Mouse (Mus musculus): ENCODE measurements at regions not wholly inside any gene's neighbourhood (a gene's known extent, or its start where the extent isn't known, plus 50 kb on each side); places are given as distances from the start of the nearest gene placed in this dataset.
A peak's percentile ranks its signal among the peaks of the same experiment; 100 is the strongest.

GRCm38 (mm10) chr13:82371579-82371978, 588.7 kb downstream of the Cetn3 start:
- Histone ChIP-seq H3K9ac (no peak overlapping the region), H3K27me3 (no peaks in the 10 kb centered on the region), H3K4me3 (no peak overlapping the region), H3K27ac (no peak overlapping the region), H3K4me1 (no peaks in the 10 kb centered on the region), H3K36me3 (no peaks in the 10 kb centered on the region), H3K4me2 (no peak overlapping the region), H3K9me3 (no peaks in the 10 kb centered on the region)
- 84% methylated on average over 2 of the region's 2 CpGs for WGBS
- ATAC-seq (ENCODE audit: insufficient number of reproducible peaks, low FRiP score, low TSS enrichment, low read depth), result no peak

- Histone ChIP-seq H3K4me1 (no peaks in the 10 kb centered on the region), H3K4me2 (no peak overlapping the region), H3K4me3 (no peak overlapping the region), H3K9me3 (no peaks in the 10 kb centered on the region), H3K27me3 (no peaks in the 10 kb centered on the region), H3K36me3 (no peaks in the 10 kb centered on the region), H3K27ac (no peak overlapping the region), H3K9ac (no peak overlapping the region)
- no peak for ATAC-seq (ENCODE audit: insufficient number of reproducible peaks, low FRiP score, low TSS enrichment, low read depth)
- WGBS, result 79% methylated on average over 4 of the region's 4 CpGs
Measured at GRCm38 (mm10) chr13:82372612-82373011, 589.7 kb downstream of the Cetn3 start.

- Histone ChIP-seq H3K4me2 (no peak overlapping the region), H3K4me3 (no peak overlapping the region), H3K27me3 (no peaks in the 10 kb centered on the region), H3K27ac (no peak overlapping the region), H3K9me3 (no peaks in the 10 kb centered on the region), H3K4me1 (no peaks in the 10 kb centered on the region), H3K9ac (no peak overlapping the region), H3K36me3 (no peaks in the 10 kb centered on the region)
- no peak for ATAC-seq (ENCODE audit: insufficient number of reproducible peaks, low FRiP score, low TSS enrichment, low read depth)
Measured at GRCm38 (mm10) chr13:82392908-82393307, 610.0 kb downstream of the Cetn3 start.

DNA sequence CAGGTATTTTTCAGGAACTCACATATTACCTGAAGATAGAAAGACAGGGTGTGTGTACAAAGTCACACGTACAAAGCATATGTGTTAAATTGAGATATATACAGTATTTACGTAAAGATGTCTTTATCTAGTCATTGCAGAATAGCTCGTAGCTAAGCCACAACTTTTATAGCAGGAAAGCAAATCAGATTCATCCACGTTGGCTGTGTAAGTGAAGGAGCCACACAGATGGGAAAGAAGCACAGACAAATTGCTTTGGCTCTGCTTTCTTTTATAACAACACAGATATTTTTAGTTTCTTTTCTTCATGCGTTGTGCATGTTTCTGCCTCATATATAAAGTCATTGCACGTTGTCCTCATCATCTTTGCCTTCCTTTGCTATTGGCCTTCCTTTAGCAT, 610.6 kb downstream of the Cetn3 start:
- ATAC-seq (ENCODE audit: insufficient number of reproducible peaks, low FRiP score, low TSS enrichment, low read depth), result no peak
- H3K36me3 ChIP-seq, result no peaks in the 10 kb centered on the region
- no peak overlapping the region for H3K27ac ChIP-seq
- no peaks in the 10 kb centered on the region for H3K4me1 ChIP-seq
- WGBS, result 78% methylated on average over 6 of the region's 6 CpGs
- no peak overlapping the region for H3K9ac ChIP-seq
- H3K27me3 ChIP-seq, result no peaks in the 10 kb centered on the region
- no peak overlapping the region for H3K4me2 ChIP-seq
- no peak overlapping the region for H3K4me3 ChIP-seq
- no peaks in the 10 kb centered on the region for H3K9me3 ChIP-seq

DNA sequence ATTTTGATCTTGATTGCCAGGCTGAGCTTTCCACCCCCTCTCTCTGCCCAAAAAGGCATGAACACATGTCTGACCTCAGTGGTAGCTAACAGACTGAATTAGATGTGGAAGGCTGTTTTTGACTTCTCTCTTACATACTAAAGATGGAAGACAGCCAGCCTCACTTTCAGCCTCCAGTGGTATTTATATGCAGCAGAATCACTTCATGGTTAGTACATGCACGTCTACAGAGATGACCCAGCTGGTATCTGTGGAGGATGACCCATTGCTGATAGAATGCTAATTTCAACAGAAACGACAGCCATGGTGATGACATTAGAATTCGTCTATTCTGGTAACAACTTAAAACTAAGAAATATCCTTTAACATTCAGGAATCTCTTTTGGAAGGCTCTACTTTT, 630.8 kb downstream of the Cetn3 start:
- no peak overlapping the region for H3K4me3 ChIP-seq
- no peaks in the 10 kb centered on the region for H3K9me3 ChIP-seq
- H3K27ac ChIP-seq, result no peak overlapping the region
- H3K4me1 ChIP-seq, result no peaks in the 10 kb centered on the region
- H3K9ac ChIP-seq, result no peak overlapping the region
- WGBS, result 83% methylated on average over 3 of the region's 3 CpGs
- H3K4me2 ChIP-seq, result no peak overlapping the region
- no peaks in the 10 kb centered on the region for H3K27me3 ChIP-seq
- no peak for ATAC-seq (ENCODE audit: insufficient number of reproducible peaks, low FRiP score, low TSS enrichment, low read depth)
- no peaks in the 10 kb centered on the region for H3K36me3 ChIP-seq

- ATAC-seq (ENCODE audit: insufficient number of reproducible peaks, low FRiP score, low TSS enrichment, low read depth), result no peak
- no peak overlapping the region for H3K27ac ChIP-seq
- no peak overlapping the region for H3K9ac ChIP-seq
Measured at GRCm38 (mm10) chr13:82420966-82421365, 638.1 kb downstream of the Cetn3 start.

GRCm38 (mm10) chr13:82423911-82424654, 641.2 kb downstream of the Cetn3 start:
- H3K4me1 ChIP-seq, result no peaks in the 10 kb centered on the region
- no peak for ATAC-seq (ENCODE audit: insufficient number of reproducible peaks, low FRiP score, low TSS enrichment, low read depth)
- H3K9me3 ChIP-seq, result no peaks in the 10 kb centered on the region
- no peaks in the 10 kb centered on the region for H3K36me3 ChIP-seq
- H3K4me2 ChIP-seq, result no peak overlapping the region
- H3K9ac ChIP-seq, result no peak overlapping the region
- WGBS, result 76% methylated on average over 5 of the region's 5 CpGs
- no peak overlapping the region for H3K27ac ChIP-seq
- no peaks in the 10 kb centered on the region for H3K27me3 ChIP-seq
- no peak overlapping the region for H3K4me3 ChIP-seq

More at GRCm38 (mm10) chr13:82420966-82421365, 638.1 kb downstream of the Cetn3 start:
- Histone ChIP-seq H3K4me3 (no peak overlapping the region), H3K36me3 (no peaks in the 10 kb centered on the region), H3K9me3 (no peaks in the 10 kb centered on the region), H3K27me3 (no peaks in the 10 kb centered on the region), H3K4me2 (no peak overlapping the region), H3K4me1 (no peaks in the 10 kb centered on the region)

DNA sequence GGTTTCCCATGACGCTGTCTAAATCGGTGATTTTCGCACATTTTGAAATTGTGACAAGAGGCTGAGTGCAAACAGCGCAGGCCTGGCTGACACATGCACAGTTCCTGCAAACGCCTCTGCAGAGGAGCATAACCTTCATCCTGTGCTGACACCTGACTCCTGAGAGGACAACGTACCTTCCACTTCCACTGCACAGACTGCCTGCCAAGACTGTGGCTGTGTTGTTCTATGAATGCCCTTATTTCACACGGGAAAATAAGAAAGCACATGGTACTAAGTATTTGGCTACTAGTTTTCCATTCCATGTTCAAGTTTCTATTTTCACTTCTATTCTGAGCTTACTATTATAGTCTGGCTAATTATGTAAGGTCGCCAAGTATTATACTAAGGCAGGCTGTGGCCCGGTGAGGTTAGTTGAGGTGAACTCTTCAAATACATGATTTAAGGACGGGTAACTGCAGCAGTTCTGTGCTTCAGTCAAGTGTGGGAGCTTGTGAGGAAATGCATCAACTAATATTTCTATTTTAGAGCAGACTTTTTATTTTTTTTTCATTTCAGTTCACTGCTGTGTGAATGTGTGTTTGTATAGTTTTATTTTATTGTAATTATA, 642.0 kb downstream of the Cetn3 start:
- no peak for ATAC-seq (ENCODE audit: insufficient number of reproducible peaks, low FRiP score, low TSS enrichment, low read depth)
- Histone ChIP-seq H3K9me3 (no peaks in the 10 kb centered on the region), H3K36me3 (no peaks in the 10 kb centered on the region), H3K4me1 (no peaks in the 10 kb centered on the region), H3K4me3 (no peak overlapping the region), H3K9ac (no peak overlapping the region), H3K4me2 (no peak overlapping the region), H3K27me3 (no peaks in the 10 kb centered on the region), H3K27ac (no peak overlapping the region)
- 72% methylated on average over 10 of the region's 10 CpGs for WGBS

- Histone ChIP-seq H3K27ac (no peak overlapping the region), H3K27me3 (no peaks in the 10 kb centered on the region), H3K9ac (no peak overlapping the region), H3K36me3 (no peaks in the 10 kb centered on the region), H3K4me1 (no peaks in the 10 kb centered on the region), H3K4me3 (no peak overlapping the region), H3K9me3 (no peaks in the 10 kb centered on the region), H3K4me2 (no peak overlapping the region)
- no peak for ATAC-seq (ENCODE audit: insufficient number of reproducible peaks, low FRiP score, low TSS enrichment, low read depth)
- 43% methylated on average over 2 of the region's 2 CpGs for WGBS
Measured at GRCm38 (mm10) chr13:82432411-82432810, 649.5 kb downstream of the Cetn3 start.

DNA sequence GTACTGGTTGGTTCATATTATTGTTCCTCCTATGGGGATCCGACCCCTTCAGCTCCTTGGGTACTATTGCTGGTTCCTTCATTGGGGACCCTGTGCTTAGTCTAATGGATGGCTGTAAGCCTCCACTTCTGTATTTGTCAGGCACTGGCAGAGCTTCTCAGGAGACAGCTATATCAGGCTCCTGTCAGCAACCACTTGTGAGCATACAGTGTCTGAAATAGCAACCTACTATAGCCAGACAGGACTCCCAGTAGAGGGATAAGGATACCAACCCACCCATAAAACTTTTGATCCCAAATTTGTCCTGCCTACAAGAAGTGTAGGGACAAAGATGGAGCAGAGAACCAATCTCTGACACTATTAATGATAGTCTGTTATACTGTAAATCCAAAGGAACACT, 656.4 kb downstream of the Cetn3 start:
- no peak overlapping the region for H3K4me2 ChIP-seq
- H3K9me3 ChIP-seq, result no peaks in the 10 kb centered on the region
- no peak overlapping the region for H3K9ac ChIP-seq
- H3K27ac ChIP-seq, result no peak overlapping the region
- H3K36me3 ChIP-seq, result no peaks in the 10 kb centered on the region
- no peak overlapping the region for H3K4me3 ChIP-seq
- WGBS, result 88% methylated on average over 1 of the region's 1 CpGs
- no peaks in the 10 kb centered on the region for H3K4me1 ChIP-seq
- no peak for ATAC-seq (ENCODE audit: insufficient number of reproducible peaks, low FRiP score, low TSS enrichment, low read depth)
- no peaks in the 10 kb centered on the region for H3K27me3 ChIP-seq

- Histone ChIP-seq H3K9ac (no peak overlapping the region), H3K4me3 (no peak overlapping the region), H3K9me3 (no peaks in the 10 kb centered on the region), H3K27ac (no peak overlapping the region), H3K27me3 (no peaks in the 10 kb centered on the region), H3K36me3 (no peaks in the 10 kb centered on the region), H3K4me1 (no peaks in the 10 kb centered on the region), H3K4me2 (no peak overlapping the region)
- 74% methylated on average over 5 of the region's 5 CpGs for WGBS
- ATAC-seq (ENCODE audit: insufficient number of reproducible peaks, low FRiP score, low TSS enrichment, low read depth), result no peak
Measured at GRCm38 (mm10) chr13:82453650-82454049, 670.8 kb downstream of the Cetn3 start.

- 42% methylated on average over 7 of the region's 7 CpGs for whole genome bisulfite sequencing
- Histone ChIP-seq H3K9ac (no peak overlapping the region), H3K4me3 (no peak overlapping the region), H3K4me2 (no peak overlapping the region), H3K36me3 (no peaks in the 10 kb centered on the region), H3K9me3 (no peaks in the 10 kb centered on the region), H3K4me1 (no peaks in the 10 kb centered on the region), H3K27ac (no peak overlapping the region), H3K27me3 (no peaks in the 10 kb centered on the region)
- peak; percentile 83 for ATAC-seq (ENCODE audit: insufficient number of reproducible peaks, low FRiP score, low TSS enrichment, low read depth)
Measured at GRCm38 (mm10) chr13:82483265-82483929, 700.5 kb downstream of the Cetn3 start.
